Mouse (Mus musculus): ENCODE results near the gene Pkd1l2. TPM values are rescaled to one million over a fixed set of nuclear protein-coding genes. Genes with fewer than 3 reads are reported as not detected.

The Pkd1l2 gene
- polyA plus RNA-seq (2015; fragmentation: Nextera tagmentation; extraction: Ambion mirVana): 0.16 and 0.24 TPM in 2 replicates

GRCm38 (mm10) chr8:117082399-117082872, at the start of gene Pkd1l2:
TSS of gene Pkd1l2 (minus strand) at chr8:117082449.

GRCm38 (mm10) chr8:117095647-117096046, 13.4 kb upstream of the Pkd1l2 start, which contains the start of gene Bco1:
TSS of gene Bco1 (plus strand) at chr8:117095854.

GRCm38 (mm10) chr8:116993095-116993867, 89.0 kb downstream of the Pkd1l2 start, which contains the start of gene Gcsh:
TSS of gene Gcsh (minus strand) at chr8:116993537.

DNA sequence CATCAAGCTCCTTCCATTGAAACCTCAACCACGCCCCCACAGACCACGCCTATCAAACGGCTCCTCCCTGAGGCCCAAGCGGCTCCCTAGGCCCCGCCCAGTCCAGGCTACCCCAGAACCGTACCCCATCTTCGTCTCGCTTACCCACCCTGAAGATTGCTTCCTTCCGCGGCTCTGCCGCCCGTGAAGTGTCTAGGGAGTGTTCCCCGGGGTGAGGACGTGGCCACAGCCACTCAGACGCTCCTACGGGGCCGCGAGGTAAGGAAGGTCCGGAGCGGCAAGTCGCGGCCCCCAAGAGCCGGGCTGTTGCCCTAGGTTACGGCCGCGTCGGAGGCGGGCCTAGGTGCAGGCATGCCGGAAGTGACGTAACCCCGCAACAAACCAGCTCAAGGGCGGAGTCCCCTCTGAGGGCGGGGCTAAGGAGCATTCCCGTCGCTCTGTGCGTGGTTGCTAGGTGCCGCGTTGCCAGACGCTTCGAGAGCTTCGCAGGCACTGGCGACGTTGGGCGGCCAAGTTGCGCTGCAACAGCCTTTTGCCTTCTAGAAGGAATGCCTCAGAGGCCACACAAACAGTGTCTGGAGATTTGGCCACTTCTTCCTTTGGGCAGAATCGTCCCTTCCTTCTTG, 103.5 kb downstream of the Pkd1l2 start, which contains the start of gene 1700030J22Rik:
TSS of gene 1700030J22Rik (minus strand) at position 329 of the 626 bp plus-strand sequence.

Other genes with a start within 250 kb of the Pkd1l2 start
- 96.4 and 111 TPM in 2 replicates for gene Cmc2, start 161.0 kb downstream of the Pkd1l2 start, polyA plus RNA-seq (2015; fragmentation: Nextera tagmentation; extraction: Ambion mirVana)
- 32.8 and 34.9 TPM in 2 replicates for gene Cenpn, start 160.7 kb downstream of the Pkd1l2 start, polyA plus RNA-seq (2015; fragmentation: Nextera tagmentation; extraction: Ambion mirVana)
- 5.8 and 6.6 TPM in 2 replicates for gene Atmin, start 139.1 kb downstream of the Pkd1l2 start, polyA plus RNA-seq (2015; fragmentation: Nextera tagmentation; extraction: Ambion mirVana)
- gene 1700030J22Rik, start 103.5 kb downstream of the Pkd1l2 start, polyA plus RNA-seq (2015; fragmentation: Nextera tagmentation; extraction: Ambion mirVana): 0.24 and 0.52 TPM in 2 replicates
- gene Gcsh, start 88.9 kb downstream of the Pkd1l2 start, polyA plus RNA-seq (2015; fragmentation: Nextera tagmentation; extraction: Ambion mirVana): 34.6 and 40.0 TPM in 2 replicates
- 0.08 TPM in 1 of 2 replicates, not detected in the other for gene Bco1, start 13.4 kb upstream of the Pkd1l2 start, polyA plus RNA-seq (2015; fragmentation: Nextera tagmentation; extraction: Ambion mirVana)
- gene Gan, start 75.7 kb upstream of the Pkd1l2 start, polyA plus RNA-seq (2015; fragmentation: Nextera tagmentation; extraction: Ambion mirVana): 1.5 and 1.6 TPM in 2 replicates
- 17.6 and 19.0 TPM in 2 replicates for gene Cmip, start 174.6 kb upstream of the Pkd1l2 start, polyA plus RNA-seq (2015; fragmentation: Nextera tagmentation; extraction: Ambion mirVana)

All from spleen, postnatal 0 days (tissue).